Mouse (Mus musculus): ENCODE measurements at regions not wholly inside any gene's neighbourhood (a gene's known extent, or its start where the extent isn't known, plus 50 kb on each side); places are given as distances from the start of the nearest gene placed in this dataset.

DNA sequence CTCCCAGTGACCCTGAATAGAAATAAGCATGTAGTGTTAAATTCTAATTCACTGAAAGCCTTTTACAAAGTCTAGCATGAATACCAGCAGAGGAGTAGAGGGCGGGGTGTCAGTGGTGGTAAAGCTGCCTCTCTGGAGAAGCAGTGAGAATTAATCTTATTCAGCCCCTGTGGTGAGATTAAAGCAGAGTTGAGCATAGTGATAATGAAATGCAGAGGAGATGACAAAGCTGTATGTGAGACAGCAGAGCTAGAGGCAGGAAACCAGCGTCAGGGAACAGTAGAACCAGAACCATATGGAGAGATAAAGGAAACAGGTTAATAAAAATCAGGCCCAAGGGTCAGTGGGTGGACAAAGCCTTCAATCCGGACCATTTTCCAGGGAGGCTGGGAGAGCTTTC lies 1827.2 kb downstream of the Poteg start:
- no peak overlapping the region for H3K27ac ChIP-seq
- H3K4me3 ChIP-seq = no peak overlapping the region
- no peak for DNase-seq (ENCODE audit: extremely low spot score in 1 of 2, low spot score in 2 of 2)
- no peak for TF ChIP-seq CTCF (IDR thresholded peaks at IDR 0.05)
- intact Hi-C loops (cut with DNase I) = no loop called here

DNA sequence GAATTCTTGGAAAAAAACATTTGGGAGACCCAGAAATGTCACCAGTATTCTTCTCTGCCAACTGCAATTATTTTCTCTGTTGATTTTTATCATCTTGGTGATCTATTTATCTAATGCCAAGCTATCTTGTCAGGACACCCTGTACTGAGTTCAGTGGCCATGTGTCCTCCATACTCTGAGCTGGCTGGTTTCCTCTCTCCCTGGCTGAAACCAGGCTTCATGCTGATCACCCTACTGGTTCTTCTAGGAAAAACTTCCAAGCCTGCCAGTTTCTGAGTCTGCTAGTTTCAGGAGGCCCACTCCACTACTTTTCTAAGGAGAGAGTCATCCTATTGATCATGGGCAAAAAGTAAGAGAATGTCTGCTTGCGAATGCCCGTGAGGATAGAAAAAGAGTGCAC lies 1831.2 kb downstream of the Poteg start:
- TF ChIP-seq CTCF (IDR thresholded peaks at IDR 0.05) = no peak
- H3K27ac ChIP-seq = no peak overlapping the region
- no peak for DNase-seq (ENCODE audit: extremely low spot score in 1 of 2, low spot score in 2 of 2)
- no peak overlapping the region for H3K4me3 ChIP-seq
- intact Hi-C loops (cut with DNase I) = no loop called here

DNA sequence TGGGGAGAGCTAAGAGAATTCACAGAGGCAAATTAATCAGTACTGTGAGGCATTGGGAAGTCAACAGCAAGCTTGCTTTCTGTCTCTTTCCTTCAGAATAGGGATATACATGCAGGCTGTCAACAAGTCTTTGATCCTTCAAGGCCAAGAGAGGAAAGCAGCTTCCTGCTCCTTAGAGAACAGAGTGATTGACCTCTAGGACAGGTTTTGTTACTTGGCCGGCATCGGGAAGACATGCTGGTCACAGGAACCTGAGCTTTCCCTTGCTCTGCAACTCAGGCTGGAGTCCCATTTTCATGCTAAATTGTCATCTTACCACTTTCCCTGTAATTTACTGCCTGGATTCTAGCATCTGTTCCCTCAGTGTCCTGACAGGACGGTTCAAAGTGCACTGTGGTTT lies 1831.8 kb downstream of the Poteg start:
- TF ChIP-seq CTCF (IDR thresholded peaks at IDR 0.05) = no peak
- no peak overlapping the region for H3K27ac ChIP-seq
- no peak overlapping the region for H3K4me3 ChIP-seq
- intact Hi-C loops (cut with DNase I) = no loop called here
- no peak for DNase-seq (ENCODE audit: extremely low spot score in 1 of 2, low spot score in 2 of 2)

DNA sequence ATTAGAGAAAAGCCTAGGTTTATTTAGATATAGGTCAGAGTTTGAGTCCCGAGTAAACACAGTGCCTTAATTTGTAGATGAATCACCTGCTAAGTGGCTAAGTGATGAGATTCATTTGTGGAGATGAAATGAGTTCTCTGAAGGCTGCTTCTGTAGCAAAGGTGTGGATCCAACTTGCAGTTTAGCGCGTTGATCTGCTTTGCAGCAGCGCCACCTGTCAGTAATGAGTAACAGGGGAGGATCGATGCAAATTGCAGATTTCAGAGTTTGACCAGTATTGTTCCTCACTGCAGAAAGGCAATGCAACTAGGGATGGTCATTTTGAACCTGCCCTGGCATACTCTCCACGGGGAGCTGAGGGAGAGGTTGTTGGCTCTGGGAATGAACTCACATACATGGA lies 1842.9 kb downstream of the Poteg start:
- H3K27ac ChIP-seq = no peak overlapping the region
- TF ChIP-seq CTCF (IDR thresholded peaks at IDR 0.05) = peak; percentile 77

More for the DNA sequence above, 1842.9 kb downstream of the Poteg start:
- intact Hi-C loops (cut with DNase I) = loop anchor here (2.0 to 5.0 kb wide), 2 partner anchors 1143 to 1614 kb away; no protein-coding TSS in a partner anchor
- no peak overlapping the region for H3K4me3 ChIP-seq
- DNase-seq (ENCODE audit: extremely low spot score in 1 of 2, low spot score in 2 of 2) = peak; percentile 50 to 58
